Mouse (Mus musculus): ENCODE measurements around the gene Npr1.

DNA sequence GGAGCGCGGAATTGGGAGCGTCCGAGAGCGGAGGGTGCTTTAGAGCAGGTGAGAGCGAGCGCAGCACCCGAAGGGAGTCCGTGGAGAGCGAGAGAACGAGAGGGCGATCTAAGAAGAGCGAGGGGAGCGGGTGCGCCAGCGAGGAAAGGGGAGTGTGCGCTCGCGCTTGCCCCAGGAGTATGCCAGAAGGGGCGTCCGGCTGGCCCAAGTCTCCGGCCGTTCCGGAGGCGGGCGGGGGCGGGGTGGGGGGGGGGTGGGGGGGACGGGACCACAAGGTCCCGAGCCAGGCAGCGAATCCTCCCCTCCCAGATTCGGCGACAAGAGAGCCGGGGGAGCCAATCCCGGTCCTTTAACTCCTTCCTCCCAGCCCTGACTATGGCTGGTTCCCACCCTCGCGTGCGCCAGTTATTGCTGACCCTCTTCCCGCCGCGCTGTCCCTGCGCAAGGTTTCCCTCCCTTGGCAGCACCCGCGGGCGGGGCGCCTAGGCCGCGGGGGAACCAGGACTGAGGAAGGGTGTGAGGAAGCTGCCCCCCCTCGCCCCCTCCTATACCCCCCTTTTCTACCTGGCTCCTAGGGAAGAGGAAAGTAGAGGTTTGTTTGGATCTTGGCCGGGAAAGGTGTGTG, at the start of gene Npr1:
- TF ChIP-seq CTCF (IDR thresholded peaks at IDR 0.05) (no peak), POLR2A (IDR thresholded peaks at IDR 0.05; ENCODE audit: insufficient read depth, low read depth, low read length) (peak; percentile 83)
